Mouse (Mus musculus) stomach, postnatal 0 days (tissue): ENCODE data around the gene Mttp. TPM values are rescaled to one million over a fixed set of nuclear protein-coding genes. Genes with fewer than 3 reads are reported as not detected.

Experiments
- ATAC-seq: fragments of 200-750 bp; cut with Nextera tagmentation; 2 replicates; pipeline ENCODE4 v1.8.0; 2017; ENCODE audit not compliant: low FRiP score, low TSS enrichment
- DNase-seq: peaks from one replicate; pipeline ENCODE4 v3.0.0-alpha.2; 2016; ENCODE audit warnings: low spot score
- H3K27ac ChIP-seq: fragments of 300-500 bp; sonication (generic); replicated peaks from 2 replicates; pipeline ENCODE4 v1.5.1; 2014; ENCODE audit warnings: mild to moderate bottlenecking, control low read depth
- H3K27me3 ChIP-seq: fragments of 300-500 bp; sonication (generic); 2 replicates; pipeline ENCODE4 v1.6.1; 2014; ENCODE audit warnings: low read length; ENCODE audit not compliant: control insufficient read depth, insufficient read depth
- H3K36me3 ChIP-seq: fragments of 300-500 bp; sonication (generic); 2 replicates; pipeline ENCODE4 v1.6.1; 2014; ENCODE audit warnings: low read length, mixed read lengths; ENCODE audit not compliant: control insufficient read depth, insufficient read depth
- H3K4me1 ChIP-seq: fragments of 300-500 bp; sonication (generic); replicated peaks from 2 replicates; pipeline ENCODE4 v1.6.1; 2014; ENCODE audit warnings: antibody characterized with exemption; ENCODE audit not compliant: control insufficient read depth, insufficient read depth
- H3K4me2 ChIP-seq: fragments of 300-500 bp; sonication (generic); replicated peaks from 2 replicates; pipeline ENCODE4 v1.6.1; 2014; ENCODE audit warnings: low read depth, mild to moderate bottlenecking, control low read depth, moderate library complexity
- H3K4me3 ChIP-seq: fragments of 300-500 bp; sonication (generic); 2 replicates; pipeline ENCODE4 v1.5.1; 2014; ENCODE audit warnings: low read depth, low read length, control low read depth
- H3K9ac ChIP-seq: fragments of 300-500 bp; sonication (generic); 2 replicates; pipeline ENCODE4 v1.6.1; 2014; ENCODE audit warnings: mild to moderate bottlenecking, low read length, control low read depth, mixed read lengths
- H3K9me3 ChIP-seq: fragments of 300-500 bp; sonication (generic); 2 replicates; pipeline ENCODE4 v1.6.1; 2016; ENCODE audit warnings: low read length; ENCODE audit not compliant: control insufficient read depth
- CTCF ChIP-seq: IDR thresholded peaks from 2 replicates; pipeline ENCODE4 v1.5.1; 2016; ENCODE audit warnings: antibody characterized with exemption, low read depth, mild to moderate bottlenecking, moderate library complexity
- EP300 ChIP-seq: optimal IDR thresholded peaks from 2 replicates; pipeline ENCODE3; 2016; ENCODE audit warnings: antibody characterized with exemption
- WGBS: fragments of 180-500 bp; shearing (Covaris S2); extraction: QIAGEN DNeasy Blood & Tissue Kit; methylation state at CpG from one replicate; pipeline ENCODE4 v1.1.7; 2014; 5-methylcytosine and 5-hydroxymethylcytosine counted together
- polyA plus RNA-seq: library from polyadenylated mRNA; unstranded; fragments of >200 nt; fragmentation: Nextera tagmentation; extraction: Ambion mirVana; gene quantifications from 2 replicates; pipeline ENCODE4 v1.2.1, GENCODE M21; 2015

Mttp gene
- polyA plus RNA-seq, 1 experiment from 2014 or later: 14.1 TPM

- no peak for TF ChIP-seq EP300
- TF ChIP-seq CTCF: no peak
- Histone ChIP-seq H3K9me3 (no peaks in the 10 kb centered on the region), H3K4me2 (no peak overlapping the region), H3K4me1 (no peaks in the 10 kb centered on the region), H3K36me3 (no peaks in the 10 kb centered on the region), H3K9ac (no peak overlapping the region), H3K27me3 (no peaks in the 10 kb centered on the region), H3K4me3 (no peak overlapping the region), H3K27ac (no peak overlapping the region)
- DNase-seq (no peak), ATAC-seq (no peak)
- WGBS: 94% methylated on average over 1 of the region's 1 CpGs
Observed at GRCm38 (mm10) chr3:138074214-138074613, 70.6 kb downstream of the Mttp start.

DNA sequence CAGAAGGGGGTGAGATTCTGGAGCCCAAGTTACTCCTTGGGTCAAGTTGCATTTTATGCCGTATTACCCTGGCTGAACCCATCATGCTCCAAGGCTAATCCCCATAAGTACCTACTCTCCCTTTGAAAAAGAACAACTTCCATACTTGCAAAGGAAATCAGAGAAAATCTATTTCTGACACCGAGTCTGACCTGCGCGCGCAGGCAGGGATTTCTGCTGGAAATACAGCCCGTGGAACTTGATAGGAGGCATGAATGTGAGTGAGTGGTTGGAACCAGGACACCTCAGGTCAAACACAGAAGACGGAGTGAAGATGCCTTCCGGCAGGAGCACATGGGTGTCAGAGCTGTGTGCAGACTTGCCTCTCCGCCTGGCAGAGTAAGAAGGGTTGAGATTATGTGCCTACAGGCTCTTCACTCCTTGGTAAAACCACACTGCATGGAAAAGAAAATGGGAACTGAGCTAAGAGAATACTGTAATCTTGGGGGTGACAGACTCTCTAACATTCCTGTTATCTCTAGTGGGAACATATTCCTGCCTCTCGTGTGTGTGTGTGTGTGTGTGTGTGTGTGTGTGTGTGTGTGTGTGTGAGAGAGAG lies 73.2 kb downstream of the Mttp start:
- H3K27ac ChIP-seq: no peak overlapping the region
- H3K4me1 ChIP-seq: no peaks in the 10 kb centered on the region
- H3K36me3 ChIP-seq: no peaks in the 10 kb centered on the region
- H3K9ac ChIP-seq: no peak overlapping the region
- H3K9me3 ChIP-seq: no peaks in the 10 kb centered on the region
- no peak for TF ChIP-seq EP300
- TF ChIP-seq CTCF: no peak
- WGBS: 70% methylated on average over 10 of the region's 10 CpGs
- no peak overlapping the region for H3K4me2 ChIP-seq
- DNase-seq (no peak), ATAC-seq (no peak)
- no peaks in the 10 kb centered on the region for H3K27me3 ChIP-seq
- no peak overlapping the region for H3K4me3 ChIP-seq

- no peaks in the 10 kb centered on the region for H3K9me3 ChIP-seq
- no peaks in the 10 kb centered on the region for H3K4me1 ChIP-seq
- no peaks in the 10 kb centered on the region for H3K27me3 ChIP-seq
- TF ChIP-seq CTCF (no peak), EP300 (no peak)
- no peak overlapping the region for H3K4me3 ChIP-seq
- no peak overlapping the region for H3K4me2 ChIP-seq
- WGBS: 44% methylated on average over 1 of the region's 1 CpGs
- DNase-seq (no peak), ATAC-seq (no peak)
- no peaks in the 10 kb centered on the region for H3K36me3 ChIP-seq
- H3K9ac ChIP-seq: no peak overlapping the region
- H3K27ac ChIP-seq: no peak overlapping the region
Observed at GRCm38 (mm10) chr3:138071004-138071403, 73.8 kb downstream of the Mttp start.

GRCm38 (mm10) chr3:138069756-138070511 lies 74.8 kb downstream of the Mttp start:
- TF ChIP-seq EP300: no peak
- TF ChIP-seq CTCF: no peak
- Histone ChIP-seq H3K9ac (no peak overlapping the region), H3K4me2 (no peak overlapping the region), H3K9me3 (no peaks in the 10 kb centered on the region), H3K36me3 (no peaks in the 10 kb centered on the region), H3K27me3 (no peaks in the 10 kb centered on the region), H3K27ac (no peak overlapping the region), H3K4me3 (no peak overlapping the region), H3K4me1 (no peaks in the 10 kb centered on the region)
- 80% methylated on average over 18 of the region's 18 CpGs for WGBS
- DNase-seq: no peak
- no peak for ATAC-seq

- H3K9ac ChIP-seq: no peak overlapping the region
- ATAC-seq: no peak
Observed at GRCm38 (mm10) chr3:138068103-138068502, 76.7 kb downstream of the Mttp start.

DNA sequence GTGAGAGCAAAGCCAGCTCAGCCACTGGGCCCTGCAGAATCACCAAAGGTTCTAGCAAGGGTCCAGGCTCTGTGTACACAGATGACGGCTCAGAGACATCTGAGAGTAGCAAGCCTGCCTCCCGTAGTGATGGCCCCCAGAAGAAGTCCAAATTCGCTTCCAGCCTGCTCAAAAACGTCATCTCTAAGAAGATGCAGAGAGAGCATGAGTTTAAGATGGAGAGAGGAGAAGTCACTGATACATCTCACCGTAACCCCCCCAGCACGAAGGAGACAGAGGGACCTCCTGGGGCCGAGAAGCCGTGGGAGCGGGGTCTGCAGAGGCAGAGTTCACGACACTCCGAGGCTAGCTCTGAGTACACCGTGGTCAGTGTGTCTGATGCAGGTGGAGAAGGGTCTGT lies 77.5 kb downstream of the Mttp start, which contains the start of gene Gm5105:
TSS of gene Gm5105 (minus strand) at position 101 of the 400 bp plus-strand sequence.
- WGBS: 96% methylated on average over 12 of the region's 12 CpGs
- Histone ChIP-seq H3K9me3 (no peaks in the 10 kb centered on the region), H3K4me3 (no peak within 1 kb of the TSS), H3K36me3 (no peaks in the 10 kb centered on the region), H3K4me1 (no peaks in the 10 kb centered on the region), H3K4me2 (no peak within 1 kb of the TSS), H3K27me3 (no peaks in the 10 kb centered on the region), H3K9ac (no peak within 1 kb of the TSS), H3K27ac (no peak within 1 kb of the TSS)
- ATAC-seq (no peak), DNase-seq (no peak)
- TF ChIP-seq CTCF: no peak
- TF ChIP-seq EP300: no peak

More at GRCm38 (mm10) chr3:138068103-138068502, 76.7 kb downstream of the Mttp start:
- WGBS: 93% methylated on average over 12 of the region's 12 CpGs
- Histone ChIP-seq H3K27me3 (no peaks in the 10 kb centered on the region), H3K27ac (no peak overlapping the region), H3K36me3 (no peaks in the 10 kb centered on the region), H3K9me3 (no peaks in the 10 kb centered on the region), H3K4me2 (no peak overlapping the region), H3K4me3 (no peak overlapping the region), H3K4me1 (no peaks in the 10 kb centered on the region)
- DNase-seq: no peak
- TF ChIP-seq EP300 (no peak), CTCF (no peak)
